Mouse (Mus musculus): ENCODE results near the gene Cacna2d2.

- TF ChIP-seq TAL1 (IDR thresholded peaks at IDR 0.05; ENCODE audit: low read length) (no peak), GATA1 (IDR thresholded peaks at IDR 0.05; ENCODE audit: low read length) (no peak)
These were observed 86.7 kb downstream of the Cacna2d2 start for GRCm38 (mm10) chr9:107486086-107486485.
